Mouse (Mus musculus): ENCODE data around the gene Zswim1.
A peak's percentile ranks its signal among the peaks of the same experiment; 100 is the strongest.

Gene Zswim1

GRCm38 (mm10) chr2:164822636-164823165 is at the start of gene Zswim1:
Gene Zswim1, plus strand, starts transcription at chr2:164822686.
- DNase-seq, result peak; percentile 100

- DNase-seq, result no peak
Measured at GRCm38 (mm10) chr2:164773229-164773988, 49.1 kb upstream of the Zswim1 start.

GRCm38 (mm10) chr2:164773989-164774364 is 48.5 kb upstream of the Zswim1 start:
- no peak for DNase-seq

- DNase-seq, result no peak
Measured at GRCm38 (mm10) chr2:164776130-164776529, 46.4 kb upstream of the Zswim1 start.

GRCm38 (mm10) chr2:164776801-164777200 is 45.7 kb upstream of the Zswim1 start:
- no peak for DNase-seq

- DNase-seq, result no peak
Measured at GRCm38 (mm10) chr2:164777246-164778014, 45.1 kb upstream of the Zswim1 start.

- DNase-seq, result no peak
Measured at GRCm38 (mm10) chr2:164778015-164778287, 44.5 kb upstream of the Zswim1 start.

GRCm38 (mm10) chr2:164778809-164779208 is 43.7 kb upstream of the Zswim1 start:
- peak; percentile 55 to 65 for DNase-seq

GRCm38 (mm10) chr2:164779481-164780086 is 42.9 kb upstream of the Zswim1 start, which contains the start of gene Tnnc2:
Gene Tnnc2, minus strand, starts transcription at chr2:164779967.
- DNase-seq, result no peak

- no peak for DNase-seq
Measured at GRCm38 (mm10) chr2:164781876-164782275, 40.6 kb upstream of the Zswim1 start.

- DNase-seq, result no peak
Measured at GRCm38 (mm10) chr2:164783926-164784581, 38.4 kb upstream of the Zswim1 start.

GRCm38 (mm10) chr2:164784869-164785420 is 37.5 kb upstream of the Zswim1 start:
- DNase-seq, result no peak

- DNase-seq, result peak; percentile 81 to 90
Measured at GRCm38 (mm10) chr2:164785481-164786387, 36.8 kb upstream of the Zswim1 start, which contains the start of gene Snx21. Gene Snx21, plus strand, starts transcription at chr2:164785823.

GRCm38 (mm10) chr2:164786388-164786885 is 36.0 kb upstream of the Zswim1 start:
- no peak for DNase-seq

GRCm38 (mm10) chr2:164787032-164787431 is 35.5 kb upstream of the Zswim1 start:
- DNase-seq, result no peak

- no peak for DNase-seq
Measured at GRCm38 (mm10) chr2:164787779-164788178, 34.7 kb upstream of the Zswim1 start.

GRCm38 (mm10) chr2:164788411-164788810 is 34.1 kb upstream of the Zswim1 start:
- DNase-seq, result no peak

GRCm38 (mm10) chr2:164790451-164790850 is 32.0 kb upstream of the Zswim1 start:
- no peak for DNase-seq

- DNase-seq, result peak in 1 of 2 experiments; percentile 56
Measured at GRCm38 (mm10) chr2:164791841-164792261, 30.6 kb upstream of the Zswim1 start.

- no peak for DNase-seq
Measured at GRCm38 (mm10) chr2:164792400-164793190, 29.9 kb upstream of the Zswim1 start.

Measured in cerebellum, postnatal 14 days (tissue).